In the genomic region with DNA sequence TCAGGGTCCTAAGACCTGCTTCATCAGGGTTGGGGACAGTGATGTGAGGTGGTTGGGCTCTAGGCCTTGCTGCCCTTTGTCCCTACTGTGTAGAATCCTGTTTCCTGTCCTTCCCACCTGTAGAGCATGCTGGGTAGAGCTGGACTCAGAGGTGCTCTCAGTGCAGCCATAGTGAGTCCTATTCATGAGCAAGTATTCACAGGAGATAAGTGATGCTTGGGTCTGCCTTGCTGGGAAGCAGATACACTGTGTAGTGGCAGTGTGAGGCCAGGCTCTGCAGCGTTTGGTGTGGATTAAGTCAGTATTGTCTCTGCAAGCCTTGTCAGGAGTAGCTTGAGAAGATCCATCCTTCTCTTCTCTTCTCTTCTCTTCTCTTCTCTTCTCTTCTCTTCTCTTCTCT, we compare ENCODE assay signal across 19 mouse cellular contexts. TPM values are rescaled to one million over a fixed set of nuclear protein-coding genes. Genes with fewer than 3 reads are reported as not detected.
DNase-seq lines count a peak whose midpoint lies in the region; ATAC-seq and TF ChIP-seq lines count a peak whose summit lies in the region.
"Had no signal": no experiment of that assay in that cellular context is flagged by ENCODE, and none has a peak within 500 bp of the region (broad histone marks: within the 10 kb centered on the region; RNA-seq: fewer than 3 reads in every experiment).

No protein-coding gene starts in this region.

- H3K9ac ChIP-seq in midbrain, embryonic 11.5 days (ENCODE audit: low read length), result no peak overlapping the region
- H3K9ac ChIP-seq in midbrain, embryonic 15.5 days, result no peak overlapping the region
- peak overlapping the region; percentile 61 for H3K9ac ChIP-seq in liver, embryonic 15.5 days
- no peak overlapping the region for H3K9ac ChIP-seq in stomach, postnatal 0 days (ENCODE audit: low read length)
- H3K9ac ChIP-seq: embryonic facial prominence, embryonic 13.5 days; forebrain, embryonic 13.5 days; limb, embryonic 12.5 days; neural tube, embryonic 12.5 days had no signal

- peaks cover 24% of the 10 kb centered on the region for H3K36me3 ChIP-seq in heart, embryonic 10.5 days
- H3K36me3 ChIP-seq in midbrain, embryonic 11.5 days (ENCODE audit: control insufficient read depth, insufficient read depth, low read length), result no peaks in the 10 kb centered on the region
- peaks cover 18% of the 10 kb centered on the region for H3K36me3 ChIP-seq in midbrain, embryonic 15.5 days (replicated peaks)
- peaks cover 28% of the 10 kb centered on the region for H3K36me3 ChIP-seq in liver, embryonic 15.5 days (replicated peaks)
- H3K36me3 ChIP-seq in stomach, postnatal 0 days (ENCODE audit: control insufficient read depth, insufficient read depth, low read length), result peaks cover 10% of the 10 kb centered on the region

- ATAC-seq in midbrain, embryonic 11.5 days (ENCODE audit: low FRiP score), result no peak
- no peak for ATAC-seq in midbrain, embryonic 15.5 days (replicated peaks)
- ATAC-seq in liver, embryonic 15.5 days (ENCODE audit: insufficient read depth), result peak; percentile 72
- ATAC-seq in stomach, postnatal 0 days (ENCODE audit: low FRiP score, low TSS enrichment), result no peak
- ATAC-seq: forebrain, embryonic 13.5 days; inflammation-experienced regulatory T-cells, adult 6 months had no signal

- no peak overlapping the region for H3K4me2 ChIP-seq in midbrain, embryonic 11.5 days
- H3K4me2 ChIP-seq in midbrain, embryonic 15.5 days, result no peak overlapping the region
- H3K4me2 ChIP-seq in liver, embryonic 15.5 days, result peak overlapping the region; percentile 65
- no peak overlapping the region for H3K4me2 ChIP-seq in stomach, postnatal 0 days (replicated peaks; ENCODE audit: low read depth)
- H3K4me2 ChIP-seq: embryonic facial prominence, embryonic 13.5 days; forebrain, embryonic 13.5 days; limb, embryonic 12.5 days; neural tube, embryonic 12.5 days had no signal

- no peaks in the 10 kb centered on the region for H3K27me3 ChIP-seq in heart, embryonic 10.5 days (ENCODE audit: insufficient read depth, poor library complexity, severe bottlenecking)
- no peaks in the 10 kb centered on the region for H3K27me3 ChIP-seq in midbrain, embryonic 11.5 days (ENCODE audit: control insufficient read depth, insufficient read depth, low read length)
- H3K27me3 ChIP-seq in midbrain, embryonic 15.5 days (replicated peaks), result no peaks in the 10 kb centered on the region
- no peaks in the 10 kb centered on the region for H3K27me3 ChIP-seq in liver, embryonic 15.5 days
- no peaks in the 10 kb centered on the region for H3K27me3 ChIP-seq in stomach, postnatal 0 days (ENCODE audit: control insufficient read depth, insufficient read depth, low read length)
- H3K27me3 ChIP-seq: CH12.LX; embryonic facial prominence, embryonic 13.5 days; forebrain, embryonic 13.5 days; limb, embryonic 12.5 days; neural tube, embryonic 12.5 days had no signal

- H3K4me1 ChIP-seq in heart, embryonic 10.5 days, result peaks cover 18% of the 10 kb centered on the region
- no peaks in the 10 kb centered on the region for H3K4me1 ChIP-seq in midbrain, embryonic 11.5 days (ENCODE audit: control insufficient read depth, insufficient read depth, low read length)
- H3K4me1 ChIP-seq in midbrain, embryonic 15.5 days, result no peaks in the 10 kb centered on the region
- H3K4me1 ChIP-seq in liver, embryonic 15.5 days (replicated peaks), result peaks cover 81% of the 10 kb centered on the region
- H3K4me1 ChIP-seq in stomach, postnatal 0 days (replicated peaks; ENCODE audit: control insufficient read depth, insufficient read depth), result no peaks in the 10 kb centered on the region
- H3K4me1 ChIP-seq: forebrain, embryonic 13.5 days; limb, embryonic 12.5 days; neural tube, embryonic 12.5 days had no signal

- H3K4me3 ChIP-seq in heart, embryonic 10.5 days, result no peak overlapping the region
- no peak overlapping the region for H3K4me3 ChIP-seq in midbrain, embryonic 11.5 days (ENCODE audit: low read depth, low read length)
- no peak overlapping the region for H3K4me3 ChIP-seq in midbrain, embryonic 15.5 days
- H3K4me3 ChIP-seq in liver, embryonic 15.5 days (replicated peaks), result peak overlapping the region; percentile 30
- H3K4me3 ChIP-seq in stomach, postnatal 0 days (ENCODE audit: low read depth, low read length), result no peak overlapping the region
- H3K4me3 ChIP-seq: embryonic facial prominence, embryonic 13.5 days; forebrain, embryonic 13.5 days; layer of hippocampus, adult 2 months; limb, embryonic 12.5 days; neural tube, embryonic 12.5 days had no signal

- H3K27ac ChIP-seq in heart, embryonic 10.5 days, result peak overlapping the region; percentile 59; the same call in 1 of the 2 replicates
- no peak overlapping the region for H3K27ac ChIP-seq in midbrain, embryonic 11.5 days (ENCODE audit: low read depth, low read length)
- no peak overlapping the region for H3K27ac ChIP-seq in midbrain, embryonic 15.5 days
- peak overlapping the region; percentile 95 for H3K27ac ChIP-seq in liver, embryonic 15.5 days (replicated peaks)
- H3K27ac ChIP-seq in stomach, postnatal 0 days (replicated peaks), result peak overlapping the region; percentile 69
- H3K27ac ChIP-seq: embryonic facial prominence, embryonic 13.5 days; forebrain, embryonic 13.5 days; layer of hippocampus, adult 2 months; limb, embryonic 12.5 days; neural tube, embryonic 12.5 days had no signal

- no peak for TF ChIP-seq EP300 in stomach, postnatal 0 days (optimal IDR thresholded peaks at IDR 0.05)

- 65% methylated on average over 1 of the region's 1 CpGs for WGBS in heart, embryonic 10.5 days
- WGBS in midbrain, embryonic 11.5 days, result 67% methylated on average over 1 of the region's 1 CpGs
- WGBS in midbrain, embryonic 15.5 days, result 79% methylated on average over 1 of the region's 1 CpGs
- 33% methylated on average over 1 of the region's 1 CpGs for WGBS in liver, embryonic 15.5 days (ENCODE audit: insufficient replicate concordance)
- 62% methylated on average over 1 of the region's 1 CpGs for WGBS in stomach, postnatal 0 days

- no peaks in the 10 kb centered on the region for H3K9me3 ChIP-seq in heart, embryonic 10.5 days
- H3K9me3 ChIP-seq in midbrain, embryonic 11.5 days (ENCODE audit: control insufficient read depth, low read length), result no peaks in the 10 kb centered on the region
- no peaks in the 10 kb centered on the region for H3K9me3 ChIP-seq in midbrain, embryonic 15.5 days
- H3K9me3 ChIP-seq in liver, embryonic 15.5 days (replicated peaks), result no peaks in the 10 kb centered on the region
- H3K9me3 ChIP-seq in stomach, postnatal 0 days (ENCODE audit: control insufficient read depth, low read length), result no peaks in the 10 kb centered on the region
- H3K9me3 ChIP-seq: embryonic facial prominence, embryonic 13.5 days; forebrain, embryonic 13.5 days; limb, embryonic 12.5 days; neural tube, embryonic 12.5 days had no signal

- TF ChIP-seq CTCF in stomach, postnatal 0 days (IDR thresholded peaks at IDR 0.05; ENCODE audit: low read depth), result no peak

- no peak for DNase-seq in heart, embryonic 10.5 days (ENCODE audit: low spot score)
- DNase-seq in heart, postnatal 4 days, result no peak
- DNase-seq in midbrain, embryonic 11.5 days (ENCODE audit: low spot score, missing footprints), result peak; percentile 81
- DNase-seq in stomach, postnatal 0 days (ENCODE audit: low spot score), result no peak
- no peak for DNase-seq in cerebellum, postnatal 36 days
- no peak for DNase-seq in adrenal gland, postnatal 4 days (ENCODE audit: low spot score in 2 of 2)
- DNase-seq: cerebellum, adult 18-20 months; gastrocnemius, postnatal 36 days; right cerebral cortex, postnatal 14 days; thymus, adult 18-20 months had no signal

RNA-seq across cellular contexts. Expression of gene Ap2a2, which starts 23.9 kb away (rescaled TPM):
- polyA plus RNA-seq in heart, embryonic 10.5 days (2016; fragmentation: Nextera tagmentation; extraction: Ambion mirVana), result 79.5 and 79.9 TPM in 2 replicates
- total RNA-seq in heart, postnatal 4 days (2021), result 10 to 100 TPM; 61.1 to 61.4 TPM
- polyA plus RNA-seq in midbrain, embryonic 11.5 days (2014; fragmentation: Nextera tagmentation; extraction: Ambion mirVana), result 76.6 and 81.1 TPM in 2 replicates
- polyA plus RNA-seq in midbrain, embryonic 15.5 days (2015; fragmentation: Nextera tagmentation; extraction: Ambion mirVana), result 132 and 135 TPM in 2 replicates
- 67.6 and 73.8 TPM in 2 replicates for polyA plus RNA-seq in liver, embryonic 15.5 days (2015; fragmentation: Nextera tagmentation; extraction: Ambion mirVana)
- 30.8 and 33.0 TPM in 2 replicates for polyA plus RNA-seq in stomach, postnatal 0 days (2015; fragmentation: Nextera tagmentation; extraction: Ambion mirVana)
- 10 to 100 TPM; 75.6 to 81.5 TPM for total RNA-seq in adrenal gland, postnatal 4 days (2021)

RNA-seq across cellular contexts. Expression of gene Chid1, which starts 46.2 kb away (rescaled TPM):
- 40.5 and 45.3 TPM in 2 replicates for polyA plus RNA-seq in heart, embryonic 10.5 days (2016; fragmentation: Nextera tagmentation; extraction: Ambion mirVana)
- total RNA-seq in heart, postnatal 4 days (2021), result 10 to 100 TPM; 36.5 to 36.6 TPM
- polyA plus RNA-seq in midbrain, embryonic 11.5 days (2014; fragmentation: Nextera tagmentation; extraction: Ambion mirVana), result 23.3 and 26.4 TPM in 2 replicates
- polyA plus RNA-seq in midbrain, embryonic 15.5 days (2015; fragmentation: Nextera tagmentation; extraction: Ambion mirVana), result 44.1 and 44.6 TPM in 2 replicates
- 25.2 and 27.9 TPM in 2 replicates for polyA plus RNA-seq in liver, embryonic 15.5 days (2015; fragmentation: Nextera tagmentation; extraction: Ambion mirVana)
- polyA plus RNA-seq in stomach, postnatal 0 days (2015; fragmentation: Nextera tagmentation; extraction: Ambion mirVana), result 20.8 and 22.6 TPM in 2 replicates
- 10 to 100 TPM; 42.4 to 49.2 TPM for total RNA-seq in adrenal gland, postnatal 4 days (2021)

Comparison
In these comparisons a context has a peak if more than half of its experiments do, and no peak if none do; other contexts are left out.
1. H3K27ac ChIP-seq: peak in heart, embryonic 10.5 days (single experiment), liver, embryonic 15.5 days (single experiment) and stomach, postnatal 0 days (single experiment); none in midbrain, embryonic 11.5 days (single experiment) and midbrain, embryonic 15.5 days (single experiment).